Mouse (Mus musculus) embryonic facial prominence, embryonic 15.5 days (tissue): ENCODE results near the gene Ift74. TPM values are rescaled to one million over a fixed set of nuclear protein-coding genes. Genes with fewer than 3 reads are reported as not detected.
"Not testable (repeated sequence)": the region's sequence is repeated elsewhere in the genome, so short reads cannot be mapped to it uniquely, and the experiment has no call there.

Source experiments
- ATAC-seq: fragments of 200-750 bp; cut with Nextera tagmentation; 2 replicates; pipeline ENCODE4 v1.8.0; 2017; ENCODE audit warnings: low read depth, moderate TSS enrichment; ENCODE audit not compliant: insufficient number of reproducible peaks, low FRiP score, low TSS enrichment
- H3K27ac ChIP-seq: fragments of 300-500 bp; sonication (generic); replicated peaks from 2 replicates; pipeline ENCODE4 v1.5.1; 2015; ENCODE audit warnings: mild to moderate bottlenecking, inconsistent platforms
- H3K27me3 ChIP-seq: fragments of 300-500 bp; sonication (generic); 2 replicates; pipeline ENCODE4 v1.6.1; 2015; ENCODE audit warnings: inconsistent platforms
- H3K36me3 ChIP-seq: fragments of 300-500 bp; sonication (generic); 2 replicates; pipeline ENCODE4 v1.6.1; 2015; ENCODE audit warnings: mild to moderate bottlenecking, inconsistent platforms
- H3K4me1 ChIP-seq: fragments of 300-500 bp; sonication (generic); 2 replicates; pipeline ENCODE4 v1.6.1; 2015; ENCODE audit warnings: inconsistent platforms
- H3K4me2 ChIP-seq: fragments of 300-500 bp; sonication (generic); replicated peaks from 2 replicates; pipeline ENCODE4 v1.6.1; 2015; ENCODE audit warnings: mild to moderate bottlenecking, inconsistent platforms
- H3K4me3 ChIP-seq: fragments of 300-500 bp; sonication (generic); replicated peaks from 2 replicates; pipeline ENCODE4 v1.5.1; 2015; ENCODE audit warnings: mild to moderate bottlenecking, inconsistent platforms
- H3K9ac ChIP-seq: fragments of 300-500 bp; sonication (generic); 2 replicates; pipeline ENCODE4 v1.6.1; 2015; ENCODE audit warnings: inconsistent platforms
- H3K9me3 ChIP-seq: fragments of 300-500 bp; sonication (generic); replicated peaks from 2 replicates; pipeline ENCODE4 v1.6.1; 2016; ENCODE audit warnings: inconsistent platforms
- WGBS: fragments of 180-500 bp; shearing (Covaris S2); methylation state at CpG from one replicate; pipeline ENCODE4 v1.1.7; 2015; 5-methylcytosine and 5-hydroxymethylcytosine counted together
- polyA plus RNA-seq: library from polyadenylated mRNA; unstranded; fragments of >200 nt; fragmentation: Nextera tagmentation; extraction: Ambion mirVana; gene quantifications from 2 replicates; pipeline ENCODE4 v1.2.1, GENCODE M21; 2015

The Ift74 gene
- polyA plus RNA-seq, 1 experiment from 2014 or later = 37.8 TPM

DNA sequence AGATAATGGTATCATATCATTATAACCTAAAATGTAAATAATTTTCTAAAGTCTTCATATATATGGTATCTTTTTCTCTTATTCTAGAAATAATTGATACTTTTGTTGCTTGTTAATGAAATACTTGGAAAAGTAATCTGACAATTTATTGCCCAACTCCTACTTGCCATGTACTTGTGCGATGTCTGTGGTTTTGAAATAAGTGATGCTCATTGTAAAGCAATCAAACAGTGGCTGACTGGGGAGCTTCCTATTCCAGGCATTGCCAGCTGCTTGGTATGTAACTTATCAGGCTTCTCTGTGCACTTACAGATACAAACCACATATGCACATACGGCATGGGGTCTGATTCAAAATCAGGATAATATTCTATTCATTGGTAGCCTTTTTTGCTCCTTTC lies 5.8 kb downstream of the Ift74 start:
- Histone ChIP-seq H3K9me3 (no peaks in the 10 kb centered on the region), H3K4me3 (no peak overlapping the region), H3K9ac (no peak overlapping the region), H3K4me1 (0 out of 2 replicates have a peak, but pooled peaks cover 3% of the 10 kb centered on the region), H3K4me2 (no peak overlapping the region), H3K27ac (no peak overlapping the region), H3K36me3 (0 out of 2 replicates have a peak, but pooled peaks cover 5% of the 10 kb centered on the region), H3K27me3 (no peaks in the 10 kb centered on the region)
- ATAC-seq = no peak
- WGBS = 49% methylated on average over 2 of the region's 2 CpGs

DNA sequence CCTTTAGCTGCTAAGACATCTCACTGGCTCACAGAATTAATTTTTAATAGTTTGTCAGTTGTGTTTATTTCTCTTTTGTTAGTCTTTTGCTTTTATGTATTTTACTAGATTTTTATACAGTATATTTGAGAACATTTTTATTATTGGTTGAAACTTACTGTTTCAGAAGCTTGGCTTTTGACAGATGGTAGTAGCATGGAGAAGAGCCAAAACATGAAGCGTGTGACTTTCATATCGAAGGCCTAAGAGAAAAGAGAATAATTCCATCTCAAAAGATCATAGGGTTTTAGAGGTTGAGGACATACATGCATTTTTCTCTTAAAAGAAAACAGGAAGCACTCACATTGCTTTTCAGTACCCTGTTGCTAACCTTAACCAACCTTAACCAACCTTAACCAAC lies 28.9 kb downstream of the Ift74 start:
- Histone ChIP-seq H3K4me3 (no peak overlapping the region), H3K4me1 (no peaks in the 10 kb centered on the region), H3K9me3 (no peaks in the 10 kb centered on the region), H3K4me2 (no peak overlapping the region), H3K36me3 (no peaks in the 10 kb centered on the region), H3K27me3 (no peaks in the 10 kb centered on the region), H3K27ac (no peak overlapping the region), H3K9ac (no peak overlapping the region)
- no peak for ATAC-seq
- WGBS = 93% methylated on average over 2 of the region's 2 CpGs

- Histone ChIP-seq H3K9ac (no peak within 1 kb of the TSS), H3K4me3 (no peak within 1 kb of the TSS), H3K36me3 (peaks cover 11% of the 10 kb centered on the region), H3K4me1 (no peaks in the 10 kb centered on the region), H3K27me3 (no peaks in the 10 kb centered on the region), H3K9me3 (no peaks in the 10 kb centered on the region), H3K27ac (no peak within 1 kb of the TSS), H3K4me2 (no peak within 1 kb of the TSS)
- ATAC-seq = no peak
- 81% methylated on average over 3 of the region's 3 CpGs for WGBS
Observed at GRCm38 (mm10) chr4:94649920-94650319, 35.6 kb downstream of the Ift74 start, which contains the start of gene Lrrc19. Gene Lrrc19, minus strand, starts transcription at chr4:94650144.

GRCm38 (mm10) chr4:94650426-94651175 lies 36.3 kb downstream of the Ift74 start:
- H3K4me3 ChIP-seq, H3K27me3 ChIP-seq, H3K9me3 ChIP-seq, H3K9ac ChIP-seq, ATAC-seq, H3K27ac ChIP-seq, H3K4me2 ChIP-seq, H3K4me1 ChIP-seq: not testable (repeated sequence)
- 93% methylated on average over 5 of the region's 5 CpGs for WGBS
- H3K36me3 ChIP-seq = peaks cover 17% of the 10 kb centered on the region

DNA sequence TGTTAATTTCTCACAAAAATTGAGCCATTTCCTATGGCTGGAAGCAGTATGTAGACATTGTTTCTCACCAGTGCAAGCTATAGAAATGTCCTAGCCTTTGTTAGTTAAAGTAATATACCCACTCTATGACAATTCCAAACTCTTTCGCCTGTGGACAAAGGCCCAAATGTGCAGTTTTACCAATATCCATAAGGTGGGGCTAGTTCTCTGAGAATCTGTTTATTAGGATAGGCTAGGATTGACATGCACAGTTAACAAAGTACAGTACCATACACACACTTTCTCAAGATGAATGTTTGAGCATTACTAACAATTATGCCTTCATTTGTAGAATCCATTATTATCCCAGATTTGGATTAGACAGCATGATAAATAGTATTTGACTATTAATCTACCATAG lies 55.4 kb downstream of the Ift74 start:
- ATAC-seq = no peak
- whole genome bisulfite sequencing = 61% methylated on average over 1 of the region's 1 CpGs
- no peak overlapping the region for H3K4me3 ChIP-seq

GRCm38 (mm10) chr4:94680662-94681061 lies 66.4 kb downstream of the Ift74 start:
- H3K27me3 ChIP-seq = no peaks in the 10 kb centered on the region
- H3K4me3 ChIP-seq = no peak overlapping the region
- H3K4me1 ChIP-seq = no peaks in the 10 kb centered on the region
- no peak overlapping the region for H3K9ac ChIP-seq
- no peak overlapping the region for H3K27ac ChIP-seq
- no peak for ATAC-seq
- H3K9me3 ChIP-seq = no peaks in the 10 kb centered on the region
- WGBS = 94% methylated on average over 2 of the region's 2 CpGs
- H3K36me3 ChIP-seq = peaks cover 24% of the 10 kb centered on the region
- no peak overlapping the region for H3K4me2 ChIP-seq

More for the DNA sequence above, 55.4 kb downstream of the Ift74 start:
- Histone ChIP-seq H3K9me3 (no peaks in the 10 kb centered on the region), H3K27me3 (no peaks in the 10 kb centered on the region), H3K4me1 (no peaks in the 10 kb centered on the region), H3K36me3 (no peaks in the 10 kb centered on the region), H3K27ac (no peak overlapping the region), H3K4me2 (no peak overlapping the region), H3K9ac (no peak overlapping the region)

DNA sequence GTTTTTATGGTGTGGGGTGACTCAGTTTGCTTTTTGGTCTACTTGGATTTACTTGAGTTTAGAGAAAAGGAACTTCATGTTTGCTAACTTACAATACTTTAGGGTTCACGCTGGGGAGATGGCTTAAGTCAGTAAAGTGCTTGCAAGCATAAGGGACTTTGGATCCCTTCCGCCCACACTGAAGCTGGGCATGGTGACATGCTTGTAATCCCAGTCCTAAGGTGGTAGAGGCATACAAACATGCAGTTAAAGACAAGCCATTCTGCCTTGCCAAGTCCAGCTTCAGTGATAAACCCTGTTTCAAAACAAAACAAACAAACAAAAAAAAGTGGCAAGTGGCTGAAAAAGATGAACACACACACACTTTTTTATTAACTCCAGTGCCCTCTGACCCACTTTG lies 66.9 kb downstream of the Ift74 start:
- ATAC-seq = no peak
- Histone ChIP-seq H3K27ac (no peak overlapping the region), H3K9ac (no peak overlapping the region), H3K36me3 (peaks cover 24% of the 10 kb centered on the region), H3K4me3 (no peak overlapping the region), H3K27me3 (no peaks in the 10 kb centered on the region), H3K4me2 (no peak overlapping the region), H3K4me1 (no peaks in the 10 kb centered on the region), H3K9me3 (no peaks in the 10 kb centered on the region)
- WGBS = 91% methylated on average over 2 of the region's 2 CpGs

DNA sequence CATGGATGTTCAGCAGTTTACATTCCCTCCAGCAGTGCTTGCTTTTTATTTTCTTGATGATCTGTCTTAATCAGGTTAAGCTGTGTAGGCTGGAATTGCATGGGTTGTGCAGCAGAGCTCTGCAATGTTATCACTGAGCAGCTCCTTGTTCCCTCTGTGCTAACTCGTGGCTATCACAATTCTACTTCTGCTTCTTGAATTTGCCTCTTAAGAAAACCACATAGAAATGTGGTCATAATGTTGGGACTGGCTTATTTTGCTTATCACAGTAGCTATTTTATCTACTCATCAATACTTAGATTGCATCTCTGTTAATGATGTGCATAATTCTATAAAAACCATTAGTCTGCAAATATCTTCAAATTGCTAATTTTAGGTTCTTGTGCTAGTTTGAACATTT lies 67.7 kb downstream of the Ift74 start:
- peaks cover 28% of the 10 kb centered on the region for H3K36me3 ChIP-seq
- H3K27ac ChIP-seq = no peak overlapping the region
- ATAC-seq = no peak
- H3K9ac ChIP-seq = no peak overlapping the region
- H3K4me2 ChIP-seq = no peak overlapping the region
- H3K4me3 ChIP-seq = no peak overlapping the region
- no peaks in the 10 kb centered on the region for H3K27me3 ChIP-seq
- no peaks in the 10 kb centered on the region for H3K9me3 ChIP-seq
- no peaks in the 10 kb centered on the region for H3K4me1 ChIP-seq
- WGBS = 66% methylated on average over 1 of the region's 1 CpGs

- no peak overlapping the region for H3K9ac ChIP-seq
- no peak for ATAC-seq
- no peaks in the 10 kb centered on the region for H3K4me1 ChIP-seq
- no peak overlapping the region for H3K4me2 ChIP-seq
- H3K36me3 ChIP-seq = peaks cover 36% of the 10 kb centered on the region
- 82% methylated on average over 5 of the region's 5 CpGs for WGBS
- H3K27ac ChIP-seq = no peak overlapping the region
- no peaks in the 10 kb centered on the region for H3K9me3 ChIP-seq
- H3K27me3 ChIP-seq = no peaks in the 10 kb centered on the region
- no peak overlapping the region for H3K4me3 ChIP-seq
Observed at GRCm38 (mm10) chr4:94683305-94683704, 69.0 kb downstream of the Ift74 start.

DNA sequence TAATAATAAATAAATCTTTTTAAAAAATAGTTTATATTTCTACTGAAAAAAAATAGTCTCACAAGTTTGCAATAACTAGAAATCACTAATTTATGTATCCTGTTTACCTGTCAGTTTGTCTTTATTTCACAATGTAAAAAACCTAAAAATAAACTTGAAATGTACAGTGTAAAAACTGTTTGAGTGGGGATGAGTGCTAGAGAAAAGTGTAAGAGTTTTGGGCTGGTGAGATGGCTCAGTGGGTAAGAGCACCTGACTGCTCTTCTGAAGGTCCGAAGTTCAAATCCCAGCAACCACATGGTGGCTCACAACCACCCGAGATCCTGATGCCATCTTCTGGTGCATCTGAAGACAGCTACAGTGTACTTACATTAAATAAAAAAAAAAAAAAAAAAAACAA lies 75.5 kb downstream of the Ift74 start:
- not testable (repeated sequence) for H3K27me3 ChIP-seq, H3K4me3 ChIP-seq, ATAC-seq, H3K27ac ChIP-seq, H3K9ac ChIP-seq, H3K9me3 ChIP-seq, H3K4me2 ChIP-seq, H3K4me1 ChIP-seq
- 79% methylated on average over 2 of the region's 2 CpGs for WGBS
- H3K36me3 ChIP-seq = peaks cover 20% of the 10 kb centered on the region; the same call in 1 of the 2 replicates

DNA sequence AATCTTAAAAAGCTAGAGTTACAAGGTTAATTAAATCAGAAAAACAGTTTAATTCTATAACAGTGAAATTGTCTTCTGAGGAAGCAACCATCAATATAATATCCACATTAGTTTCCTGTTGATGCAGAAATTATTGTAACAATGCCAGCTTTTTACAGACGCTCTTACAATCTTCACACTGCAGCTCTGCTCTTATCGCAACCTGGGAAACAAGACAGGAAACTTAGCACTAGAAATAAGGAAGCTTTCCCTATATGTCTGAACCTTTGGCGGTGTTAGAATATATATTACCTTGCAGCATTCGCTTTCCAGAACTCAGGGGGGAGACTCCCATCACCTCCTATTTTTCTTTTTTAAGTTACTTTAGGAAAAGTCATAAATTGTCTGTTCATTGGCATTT lies 76.8 kb downstream of the Ift74 start:
- Histone ChIP-seq H3K4me1 (no peaks in the 10 kb centered on the region), H3K27ac (no peak overlapping the region), H3K36me3 (peaks cover 20% of the 10 kb centered on the region; the same call in 1 of the 2 replicates), H3K27me3 (no peaks in the 10 kb centered on the region), H3K4me2 (no peak overlapping the region), H3K4me3 (no peak overlapping the region), H3K9me3 (no peaks in the 10 kb centered on the region), H3K9ac (no peak overlapping the region)
- ATAC-seq = no peak
- WGBS = 82% methylated on average over 4 of the region's 4 CpGs

- no peaks in the 10 kb centered on the region for H3K9me3 ChIP-seq
- H3K27ac ChIP-seq = no peak overlapping the region
- peaks cover 16% of the 10 kb centered on the region; the same call in 1 of the 2 replicates for H3K36me3 ChIP-seq
- no peak overlapping the region for H3K4me3 ChIP-seq
- WGBS = 85% methylated on average over 2 of the region's 2 CpGs
- no peaks in the 10 kb centered on the region for H3K27me3 ChIP-seq
- H3K4me2 ChIP-seq = no peak overlapping the region
- H3K9ac ChIP-seq = no peak overlapping the region
- no peaks in the 10 kb centered on the region for H3K4me1 ChIP-seq
- no peak for ATAC-seq
Observed at GRCm38 (mm10) chr4:94692175-94692574, 77.9 kb downstream of the Ift74 start.
